Mouse (Mus musculus) gastrocnemius, adult 2 months (tissue): Measurements from ENCODE around the gene Atg5. TPM values are rescaled to one million over a fixed set of nuclear protein-coding genes. Genes with fewer than 3 reads are reported as not detected.
A peak's percentile ranks its signal among the peaks of the same experiment; 100 is the strongest.

ENCODE experiments used
- DNase-seq: peaks from one replicate; pipeline ENCODE4 v3.0.0; 2022
- H3K27ac ChIP-seq: fragments of 200-600 bp; 2 replicates; pipeline ENCODE4 v1.8.1; 2022; ENCODE audit warnings: mild to moderate bottlenecking
- H3K4me3 ChIP-seq: fragments of 200-600 bp; 2 replicates; pipeline ENCODE4 v1.8.1; 2022; ENCODE audit warnings: mild to moderate bottlenecking, moderate library complexity
- CTCF ChIP-seq: fragments of 200-600 bp; IDR thresholded peaks from 2 replicates; pipeline ENCODE4 v1.8.1; 2022; ENCODE audit warnings: antibody characterized with exemption, mild to moderate bottlenecking, moderate library complexity
- intact Hi-C: fragments of 180-260 bp; cut with DNase I; formaldehyde crosslinking; loops from one replicate; pipeline ENCODE4 v1.15.1; 2025
- microRNA-seq: library from miRNA; unstranded; fragments of <30 nt; microRNA quantifications from one replicate; pipeline ENCODE4 v1.2.0, GENCODE M21; 2021
- total RNA-seq, 2 experiments: library from RNA; stranded (reverse); gene quantifications; 2 replicates each; pipeline ENCODE4 v1.2.3; 2021

The Atg5 gene
- total RNA-seq, 2 experiments from 2014 or later = 9.6 to 12.4 TPM

GRCm38 (mm10) chr10:44388706-44389233 lies 120.6 kb downstream of the Atg5 start:
- no peak for TF ChIP-seq CTCF
- intact Hi-C loops = no loop called here

GRCm38 (mm10) chr10:44390286-44390685 lies 122.1 kb downstream of the Atg5 start:
- intact Hi-C loops = no loop called here
- no peak for DNase-seq
- TF ChIP-seq CTCF = no peak

More at GRCm38 (mm10) chr10:44388706-44389233, 120.6 kb downstream of the Atg5 start:
- Histone ChIP-seq H3K27ac (no peak overlapping the region), H3K4me3 (no peak overlapping the region)
- DNase-seq = no peak

GRCm38 (mm10) chr10:44391509-44392290 lies 123.5 kb downstream of the Atg5 start:
- no peak for TF ChIP-seq CTCF
- intact Hi-C loops = no loop called here
- DNase-seq = no peak
- no peak overlapping the region for H3K27ac ChIP-seq
- H3K4me3 ChIP-seq = no peak overlapping the region

More at GRCm38 (mm10) chr10:44390286-44390685, 122.1 kb downstream of the Atg5 start:
- no peak overlapping the region for H3K4me3 ChIP-seq
- H3K27ac ChIP-seq = no peak overlapping the region

- H3K4me3 ChIP-seq = no peak overlapping the region
- no peak for DNase-seq
- intact Hi-C loops = no loop called here
- H3K27ac ChIP-seq = no peak overlapping the region
- no peak for TF ChIP-seq CTCF
These were observed 124.7 kb downstream of the Atg5 start for GRCm38 (mm10) chr10:44392855-44393254.

GRCm38 (mm10) chr10:44400119-44400518 lies 132.0 kb downstream of the Atg5 start:
- TF ChIP-seq CTCF = no peak
- intact Hi-C loops = no loop called here
- Histone ChIP-seq H3K4me3 (no peak overlapping the region), H3K27ac (no peak overlapping the region)
- DNase-seq = no peak

- no peak for DNase-seq
- H3K27ac ChIP-seq = no peak overlapping the region
- TF ChIP-seq CTCF = no peak
- intact Hi-C loops = no loop called here
- H3K4me3 ChIP-seq = no peak overlapping the region
These were observed 132.4 kb downstream of the Atg5 start for GRCm38 (mm10) chr10:44400602-44401001.

- no peak for TF ChIP-seq CTCF
- intact Hi-C loops = no loop called here
- Histone ChIP-seq H3K27ac (no peak overlapping the region), H3K4me3 (no peak overlapping the region)
- no peak for DNase-seq
These were observed 133.4 kb downstream of the Atg5 start for GRCm38 (mm10) chr10:44401600-44401999.

- no peak for TF ChIP-seq CTCF
- intact Hi-C loops = no loop called here
- DNase-seq = peak; percentile 58
- Histone ChIP-seq H3K4me3 (no peak overlapping the region), H3K27ac (peak overlapping the region; percentile 77)
These were observed 135.3 kb downstream of the Atg5 start for GRCm38 (mm10) chr10:44403415-44403814.

GRCm38 (mm10) chr10:44409054-44409453 lies 140.9 kb downstream of the Atg5 start:
- Histone ChIP-seq H3K4me3 (no peak overlapping the region), H3K27ac (no peak overlapping the region)
- no peak for DNase-seq
- TF ChIP-seq CTCF = no peak
- intact Hi-C loops = no loop called here

- H3K27ac ChIP-seq = no peak overlapping the region
- DNase-seq = no peak
- no peak overlapping the region for H3K4me3 ChIP-seq
- intact Hi-C loops = no loop called here
- no peak for TF ChIP-seq CTCF
These were observed 141.8 kb downstream of the Atg5 start for GRCm38 (mm10) chr10:44409958-44410357.

Small RNA genes within 50 kb of the gene (microRNA-seq; reads per million reads assigned to microRNA genes)
- gene Mir1929 = 3.6 reads per million

Other genes starting within 250 kb of the Atg5 start
- gene Crybg1, start 119.5 kb upstream of the Atg5 start, total RNA-seq = 1 to 10 TPM; 1.0 to 1.3 TPM